Mouse (Mus musculus): ENCODE measurements around the gene Pard3.

Pard3 gene

GRCm38 (mm10) chr8:127586681-127587080 lies 523.0 kb downstream of the Pard3 start:
- DNase-seq (ENCODE audit: extremely low spot score, low read depth, low spot score) = peak; percentile 42

DNA sequence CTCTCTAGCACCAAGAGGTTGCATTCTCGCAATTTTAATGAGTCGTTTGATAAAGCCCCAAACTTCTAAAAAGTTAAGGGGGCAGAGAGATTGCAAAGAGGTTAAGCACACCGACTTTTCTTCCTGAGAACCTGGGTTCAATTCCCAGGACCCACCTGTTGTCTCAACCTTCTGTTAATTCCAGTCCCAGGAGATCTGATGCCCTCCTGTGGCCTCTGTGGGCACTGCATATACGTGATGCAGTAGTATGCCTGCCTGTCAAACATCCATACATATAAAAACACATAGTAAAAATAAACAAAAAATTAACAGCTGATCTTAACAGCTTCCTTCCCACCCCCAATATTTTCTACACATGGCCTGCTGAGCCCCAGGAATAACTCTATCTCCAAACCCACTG lies 524.6 kb downstream of the Pard3 start:
- DNase-seq (ENCODE audit: extremely low spot score, low read depth, low spot score) = no peak

- DNase-seq (ENCODE audit: extremely low spot score, low read depth, low spot score) = no peak
These were observed 525.6 kb downstream of the Pard3 start for GRCm38 (mm10) chr8:127589291-127589690.

DNA sequence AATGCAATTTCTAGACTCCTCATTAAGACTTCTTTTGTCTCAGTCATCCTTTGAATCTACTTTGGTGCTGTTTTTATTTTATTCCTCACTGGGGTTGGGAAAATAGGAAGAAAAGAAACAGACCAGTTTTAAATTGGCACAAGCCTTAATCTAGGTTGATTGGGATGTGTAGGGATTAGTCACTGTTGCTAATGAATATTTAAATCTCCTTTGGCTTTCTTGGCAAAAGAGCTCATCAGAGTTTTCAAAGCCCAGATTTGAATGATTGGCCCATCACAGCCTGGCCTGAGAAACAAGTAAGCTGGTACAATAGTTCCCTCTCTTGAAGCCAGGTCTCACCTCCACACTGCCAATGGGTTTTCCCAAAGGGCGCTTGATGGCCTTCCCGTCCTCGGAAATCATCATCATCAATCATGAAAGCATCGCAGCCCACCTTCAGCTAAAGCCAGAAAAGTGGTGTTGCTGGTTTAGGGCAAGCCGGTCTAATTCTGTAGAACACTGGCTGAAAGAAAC lies 527.0 kb downstream of the Pard3 start:
- no peak for DNase-seq (ENCODE audit: extremely low spot score, low read depth, low spot score)

GRCm38 (mm10) chr8:127592648-127593574 lies 529.2 kb downstream of the Pard3 start:
- DNase-seq (ENCODE audit: extremely low spot score, low read depth, low spot score) = no peak

DNA sequence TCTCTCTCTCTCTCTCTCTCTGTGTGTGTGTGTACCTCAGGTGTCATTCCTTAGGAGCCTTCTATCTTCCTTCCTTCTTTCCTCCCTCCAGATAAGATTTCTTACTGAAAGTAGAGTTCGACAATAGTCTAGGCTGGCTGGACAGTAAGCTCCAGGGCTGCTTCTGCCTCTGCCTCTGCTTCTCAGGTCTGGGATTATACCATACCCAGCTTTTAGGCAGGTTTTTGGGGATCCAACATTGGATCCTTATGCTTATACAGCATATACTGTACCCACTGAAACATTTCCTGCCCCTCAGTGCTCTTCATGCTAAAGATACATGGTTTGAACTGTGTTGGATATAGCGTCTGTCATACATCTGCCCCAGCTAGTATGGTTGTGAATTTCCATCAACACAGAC lies 536.9 kb downstream of the Pard3 start:
- no peak for DNase-seq (ENCODE audit: extremely low spot score, low read depth, low spot score)

- DNase-seq (ENCODE audit: extremely low spot score, low read depth, low spot score) = no peak
These were observed 539.4 kb downstream of the Pard3 start for GRCm38 (mm10) chr8:127603062-127603461.

GRCm38 (mm10) chr8:127608541-127609270 lies 545.0 kb downstream of the Pard3 start:
- no peak for DNase-seq (ENCODE audit: extremely low spot score, low read depth, low spot score)

GRCm38 (mm10) chr8:127609316-127609715 lies 545.6 kb downstream of the Pard3 start:
- DNase-seq (ENCODE audit: extremely low spot score, low read depth, low spot score) = no peak

- DNase-seq (ENCODE audit: extremely low spot score, low read depth, low spot score) = no peak
These were observed 550.5 kb downstream of the Pard3 start for GRCm38 (mm10) chr8:127614206-127614605.

GRCm38 (mm10) chr8:127616681-127617080 lies 553.0 kb downstream of the Pard3 start:
- DNase-seq (ENCODE audit: extremely low spot score, low read depth, low spot score) = no peak

- DNase-seq (ENCODE audit: extremely low spot score, low read depth, low spot score) = no peak
These were observed 558.4 kb downstream of the Pard3 start for GRCm38 (mm10) chr8:127622137-127622536.

- DNase-seq (ENCODE audit: extremely low spot score, low read depth, low spot score) = no peak
These were observed 574.8 kb downstream of the Pard3 start for GRCm38 (mm10) chr8:127638232-127639087.

GRCm38 (mm10) chr8:127639088-127639453 lies 575.4 kb downstream of the Pard3 start:
- no peak for DNase-seq (ENCODE audit: extremely low spot score, low read depth, low spot score)

DNA sequence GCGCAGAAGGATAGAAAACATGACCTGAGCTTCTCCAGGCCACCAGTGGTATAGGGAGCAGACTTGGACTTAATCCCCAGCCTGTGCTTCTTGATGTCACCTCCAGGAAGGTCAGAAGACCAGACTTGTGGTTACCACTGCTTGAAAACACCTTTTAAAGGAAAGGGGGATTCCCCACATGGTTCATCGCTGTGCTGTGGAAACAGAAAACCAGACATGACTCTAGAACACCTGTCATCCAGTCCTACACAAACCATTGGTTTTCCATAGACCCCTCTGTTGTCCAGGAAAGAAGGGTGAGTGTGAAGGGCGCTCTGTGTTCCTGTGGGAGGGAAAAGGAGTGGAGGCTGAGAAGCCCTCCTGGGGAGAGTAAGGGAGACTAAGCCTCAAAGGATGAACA lies 591.9 kb downstream of the Pard3 start:
- DNase-seq (ENCODE audit: extremely low spot score, low read depth, low spot score) = no peak

Measured in hindlimb bud, embryonic 11.5 days (tissue).